In genomic region chr1:135865518-135866194, GRCm38 (mm10) we compare ENCODE assay signal across 8 mouse cellular contexts. TPM values are rescaled to one million over a fixed set of nuclear protein-coding genes. Genes with fewer than 3 reads are reported as not detected.
DNase-seq lines count a peak whose midpoint lies in the region; ATAC-seq and TF ChIP-seq lines count a peak whose summit lies in the region.

No protein-coding gene starts in this region.

- 47% methylated on average over 19 of the region's 19 CpGs for WGBS in embryonic facial prominence, embryonic 11.5 days
- WGBS in heart, adult 2 months = 53% methylated on average over 19 of the region's 19 CpGs
- 49% methylated on average over 19 of the region's 19 CpGs for WGBS in liver, embryonic 11.5 days
- WGBS in neural tube, embryonic 12.5 days = 53% methylated on average over 19 of the region's 19 CpGs
- 41% methylated on average over 19 of the region's 19 CpGs for WGBS in stomach, embryonic 16.5 days

- no peak for TF ChIP-seq EP300 in heart, adult 2 months (IDR thresholded peaks at IDR 0.05; ENCODE audit: insufficient read depth, low read depth, low read length)

- no peak overlapping the region for H3K4me3 ChIP-seq in embryonic facial prominence, embryonic 11.5 days (ENCODE audit: low read depth, low read length)
- no peak overlapping the region for H3K4me3 ChIP-seq in heart, adult 2 months
- H3K4me3 ChIP-seq in liver, embryonic 11.5 days (ENCODE audit: low read depth, low read length) = no peak overlapping the region
- H3K4me3 ChIP-seq in neural tube, embryonic 12.5 days = no peak overlapping the region
- H3K4me3 ChIP-seq in stomach, embryonic 16.5 days (replicated peaks; ENCODE audit: low read length) = no peak overlapping the region

- TF ChIP-seq CTCF in heart, adult 2 months (IDR thresholded peaks at IDR 0.05) = peak; percentile 87

- peak; percentile 81; the same call in 1 of the 2 replicates for ATAC-seq in embryonic facial prominence, embryonic 11.5 days (replicated peaks; ENCODE audit: insufficient number of reproducible peaks, low FRiP score, low TSS enrichment, low read depth)
- peak; percentile 68 for ATAC-seq in liver, embryonic 11.5 days (replicated peaks; ENCODE audit: low FRiP score)
- ATAC-seq in neural tube, embryonic 12.5 days (ENCODE audit: low FRiP score, low read depth) = peak; percentile 80; the same call in 1 of the 2 replicates
- peak; percentile 63; the same call in 1 of the 2 replicates for ATAC-seq in stomach, embryonic 16.5 days (ENCODE audit: insufficient read depth, low FRiP score)

- peak; percentile 58 for DNase-seq in A20 (ENCODE audit: low read depth, low spot score)
- peak; percentile 88 for DNase-seq in adrenal gland, postnatal 25 days
- peak; percentile 82 for DNase-seq in embryonic facial prominence, embryonic 11.5 days (ENCODE audit: low spot score)
- DNase-seq in heart, adult 2 months = peak; percentile 74 to 86
- peak; percentile 90 for DNase-seq in kidney, postnatal 10 days
- peak; percentile 71 for DNase-seq in liver, embryonic 11.5 days (ENCODE audit: low spot score)

- intact Hi-C loops in heart, adult 2 months (cut with DNase I) = loop anchor here (1.0 to 2.0 kb wide), 2 partner anchors 17 to 80 kb away; no protein-coding TSS in a partner anchor

- no peaks in the 10 kb centered on the region for H3K4me1 ChIP-seq in embryonic facial prominence, embryonic 11.5 days (ENCODE audit: control insufficient read depth, insufficient read depth, low read length)
- peaks cover 7% of the 10 kb centered on the region for H3K4me1 ChIP-seq in heart, adult 2 months (ENCODE audit: control insufficient read depth, insufficient read depth, low read length)
- H3K4me1 ChIP-seq in liver, embryonic 11.5 days (replicated peaks; ENCODE audit: control insufficient read depth, insufficient read depth, low read length) = no peaks in the 10 kb centered on the region
- H3K4me1 ChIP-seq in neural tube, embryonic 12.5 days = no peaks in the 10 kb centered on the region
- H3K4me1 ChIP-seq in stomach, embryonic 16.5 days (ENCODE audit: control insufficient read depth, insufficient read depth, low read length) = no peaks in the 10 kb centered on the region

- H3K36me3 ChIP-seq in embryonic facial prominence, embryonic 11.5 days (replicated peaks; ENCODE audit: control insufficient read depth, insufficient read depth, low read depth, low read length) = no peaks in the 10 kb centered on the region
- no peaks in the 10 kb centered on the region for H3K36me3 ChIP-seq in heart, adult 2 months (ENCODE audit: control insufficient read depth, insufficient read depth, low read length)
- no peaks in the 10 kb centered on the region for H3K36me3 ChIP-seq in liver, embryonic 11.5 days (ENCODE audit: control insufficient read depth, insufficient read depth, low read length)
- no peaks in the 10 kb centered on the region for H3K36me3 ChIP-seq in neural tube, embryonic 12.5 days
- no peaks in the 10 kb centered on the region for H3K36me3 ChIP-seq in stomach, embryonic 16.5 days (ENCODE audit: control insufficient read depth, insufficient read depth, low read length)

- H3K27me3 ChIP-seq in embryonic facial prominence, embryonic 11.5 days (ENCODE audit: control insufficient read depth, insufficient read depth, low read length) = no peaks in the 10 kb centered on the region; the same call in 1 of the 2 replicates
- H3K27me3 ChIP-seq in heart, adult 2 months (ENCODE audit: control insufficient read depth, insufficient read depth, low read length) = no peaks in the 10 kb centered on the region
- H3K27me3 ChIP-seq in liver, embryonic 11.5 days (replicated peaks; ENCODE audit: control insufficient read depth, insufficient read depth, low read length) = 0 out of 2 replicates have a peak, but pooled peaks cover 2% of the 10 kb centered on the region
- no peaks in the 10 kb centered on the region; the same call in 1 of the 2 replicates for H3K27me3 ChIP-seq in neural tube, embryonic 12.5 days (replicated peaks)
- H3K27me3 ChIP-seq in stomach, embryonic 16.5 days (ENCODE audit: control insufficient read depth, insufficient read depth, low read length) = no peaks in the 10 kb centered on the region

- H3K79me2 ChIP-seq in heart, adult 2 months (replicated peaks; ENCODE audit: control insufficient read depth, insufficient read depth, low read length) = no peaks in the 10 kb centered on the region

- no peak overlapping the region for H3K4me2 ChIP-seq in embryonic facial prominence, embryonic 11.5 days (ENCODE audit: low read depth, low read length)
- no peak overlapping the region for H3K4me2 ChIP-seq in liver, embryonic 11.5 days
- H3K4me2 ChIP-seq in neural tube, embryonic 12.5 days (replicated peaks) = no peak overlapping the region
- no peak overlapping the region for H3K4me2 ChIP-seq in stomach, embryonic 16.5 days (ENCODE audit: low read depth, low read length)

- H3K9me3 ChIP-seq in embryonic facial prominence, embryonic 11.5 days (replicated peaks; ENCODE audit: control insufficient read depth, low read length) = no peaks in the 10 kb centered on the region
- H3K9me3 ChIP-seq in liver, embryonic 11.5 days (ENCODE audit: control insufficient read depth, low read length) = no peaks in the 10 kb centered on the region
- no peaks in the 10 kb centered on the region for H3K9me3 ChIP-seq in neural tube, embryonic 12.5 days
- no peaks in the 10 kb centered on the region for H3K9me3 ChIP-seq in stomach, embryonic 16.5 days (replicated peaks; ENCODE audit: control insufficient read depth, low read length)

- no peak for TF ChIP-seq POLR2A in heart, adult 2 months (IDR thresholded peaks at IDR 0.05; ENCODE audit: insufficient read depth, low read depth, low read length)

- no peak overlapping the region for H3K9ac ChIP-seq in embryonic facial prominence, embryonic 11.5 days (replicated peaks; ENCODE audit: low read length)
- H3K9ac ChIP-seq in heart, adult 2 months (ENCODE audit: low read depth, low read length) = no peak overlapping the region
- no peak overlapping the region for H3K9ac ChIP-seq in liver, embryonic 11.5 days (ENCODE audit: low read depth, low read length)
- H3K9ac ChIP-seq in neural tube, embryonic 12.5 days = no peak overlapping the region
- no peak overlapping the region for H3K9ac ChIP-seq in stomach, embryonic 16.5 days (ENCODE audit: low read length)

- no peak overlapping the region for H3K27ac ChIP-seq in embryonic facial prominence, embryonic 11.5 days (replicated peaks; ENCODE audit: low read depth, low read length)
- no peak overlapping the region for H3K27ac ChIP-seq in heart, adult 2 months
- no peak overlapping the region for H3K27ac ChIP-seq in liver, embryonic 11.5 days (ENCODE audit: low read depth, low read length)
- no peak overlapping the region for H3K27ac ChIP-seq in neural tube, embryonic 12.5 days
- no peak overlapping the region for H3K27ac ChIP-seq in stomach, embryonic 16.5 days (ENCODE audit: low read length)

RNA-seq across cellular contexts. Expression of gene Tnnt2, which starts 29.5 kb away (rescaled TPM):
- 0.95 and 2.2 TPM in 2 replicates for total RNA-seq in adrenal gland, postnatal 25 days (2021)
- 4.0 and 14.1 TPM in 2 replicates for polyA plus RNA-seq in embryonic facial prominence, embryonic 11.5 days (2014; fragmentation: Nextera tagmentation; extraction: Ambion mirVana)
- 1,000 to 10,000 TPM; 8,290 to 9,301 TPM for total RNA-seq in heart, adult 2 months (2021)
- polyA plus RNA-seq in heart, adult 2 months (2012; rRNA removed) = 3,392 and 4,661 TPM in 2 replicates
- 12.9 and 37.4 TPM in 2 replicates for polyA plus RNA-seq in liver, embryonic 11.5 days (2014; fragmentation: Nextera tagmentation; extraction: Ambion mirVana)
- polyA plus RNA-seq in neural tube, embryonic 12.5 days (2016; fragmentation: Nextera tagmentation; extraction: Ambion mirVana) = 13.3 and 19.4 TPM in 2 replicates
- polyA plus RNA-seq in stomach, embryonic 16.5 days (2015; fragmentation: Nextera tagmentation; extraction: Ambion mirVana) = 40.8 and 48.4 TPM in 2 replicates

RNA-seq across cellular contexts. Expression of gene Lad1, which starts 47.3 kb away (rescaled TPM):
- total RNA-seq in adrenal gland, postnatal 25 days (2021) = not detected in 2 replicates
- 3.7 and 4.2 TPM in 2 replicates for polyA plus RNA-seq in embryonic facial prominence, embryonic 11.5 days (2014; fragmentation: Nextera tagmentation; extraction: Ambion mirVana)
- total RNA-seq in heart, adult 2 months (2021) = 1 to 10 TPM; 7.2 to 7.3 TPM
- 13.2 and 16.2 TPM in 2 replicates for polyA plus RNA-seq in heart, adult 2 months (2012; rRNA removed)
- 0.99 and 1.7 TPM in 2 replicates for polyA plus RNA-seq in liver, embryonic 11.5 days (2014; fragmentation: Nextera tagmentation; extraction: Ambion mirVana)
- polyA plus RNA-seq in neural tube, embryonic 12.5 days (2016; fragmentation: Nextera tagmentation; extraction: Ambion mirVana) = 0.68 and 0.75 TPM in 2 replicates
- 109 and 142 TPM in 2 replicates for polyA plus RNA-seq in stomach, embryonic 16.5 days (2015; fragmentation: Nextera tagmentation; extraction: Ambion mirVana)

RNA-seq across cellular contexts. Expression of gene Pkp1, which starts 53.4 kb away (rescaled TPM):
- not detected in 2 replicates for total RNA-seq in adrenal gland, postnatal 25 days (2021)
- polyA plus RNA-seq in embryonic facial prominence, embryonic 11.5 days (2014; fragmentation: Nextera tagmentation; extraction: Ambion mirVana) = 0.43 and 0.59 TPM in 2 replicates
- total RNA-seq in heart, adult 2 months (2021) = not detected
- 0.03 and 0.16 TPM in 2 replicates for polyA plus RNA-seq in heart, adult 2 months (2012; rRNA removed)
- polyA plus RNA-seq in liver, embryonic 11.5 days (2014; fragmentation: Nextera tagmentation; extraction: Ambion mirVana) = 0.09 and 0.10 TPM in 2 replicates
- 0.11 and 0.25 TPM in 2 replicates for polyA plus RNA-seq in neural tube, embryonic 12.5 days (2016; fragmentation: Nextera tagmentation; extraction: Ambion mirVana)
- 49.8 and 67.2 TPM in 2 replicates for polyA plus RNA-seq in stomach, embryonic 16.5 days (2015; fragmentation: Nextera tagmentation; extraction: Ambion mirVana)

Comparison
In these comparisons a context has a peak if more than half of its experiments do, and no peak if none do; other contexts are left out.
1. RNA of gene Tnnt2, which starts 29.5 kb away (polyA plus RNA-seq): 3,392 to 4,661 TPM in heart, adult 2 months; 40.8 to 48.4 TPM in stomach, embryonic 16.5 days, 12.9 to 37.4 TPM in liver, embryonic 11.5 days, 4.0 to 14.1 TPM in embryonic facial prominence, embryonic 11.5 days and 13.3 to 19.4 TPM in neural tube, embryonic 12.5 days; every median in the first group is over 10 times any median in the second.
2. RNA of gene Pkp1, which starts 53.4 kb away (polyA plus RNA-seq): 49.8 to 67.2 TPM in stomach, embryonic 16.5 days; 0.43 to 0.59 TPM in embryonic facial prominence, embryonic 11.5 days, 0.11 to 0.25 TPM in neural tube, embryonic 12.5 days, 0.03 to 0.16 TPM in heart, adult 2 months and 0.09 to 0.10 TPM in liver, embryonic 11.5 days; every median in the first group is over 10 times any median in the second.
3. Peak in every context shown above with its lines, with median percentiles within 50 percentile points of each other: DNase-seq and ATAC-seq.